Mouse (Mus musculus): ENCODE measurements around the gene Dnm3. TPM values are rescaled to one million over a fixed set of nuclear protein-coding genes. Genes with fewer than 3 reads are reported as not detected.

Gene Dnm3
- 1 to 10 TPM; 5.3 to 8.6 TPM for total RNA-seq (2021)
- long read RNA-seq, experiment 1, partial matches to known transcripts: 4 of 8 reads
- long read RNA-seq, experiment 1, other reads (novel, unspliced or antisense): 4 of 8 reads
- long read RNA-seq, experiment 2, partial matches to known transcripts: 10 of 14 reads
- long read RNA-seq, experiment 2, other reads (novel, unspliced or antisense): 4 of 14 reads

- intact Hi-C loops (cut with DNase I): no loop called here
These were observed at the start of gene Dnm3 for GRCm38 (mm10) chr1:162477246-162478209. Dnm3 (minus strand) TSS chr1:162478034.

DNA sequence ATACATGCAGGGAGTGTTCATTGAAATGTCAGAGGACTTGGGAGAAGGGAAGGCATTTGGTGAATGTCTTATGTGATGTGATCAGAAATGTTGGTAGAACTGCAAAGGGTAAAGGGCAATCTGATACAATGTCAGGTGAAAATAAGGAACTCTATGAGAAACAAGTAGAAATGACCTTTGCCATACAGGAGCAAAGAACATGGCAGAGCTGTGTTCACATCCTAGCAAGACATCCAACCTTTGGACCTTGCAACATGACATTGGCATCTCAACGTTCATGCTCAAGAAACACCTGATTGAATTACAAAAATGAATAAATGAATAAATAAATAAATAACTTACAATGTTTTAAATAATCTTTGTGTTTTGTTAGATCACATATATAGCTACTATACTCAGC lies 37.3 kb upstream of the Dnm3 start:
- intact Hi-C loops (cut with DNase I): no loop called here
- DNase-seq: no peak

More at GRCm38 (mm10) chr1:162477246-162478209, at the start of gene Dnm3:
- peak; percentile 78 to 79 for DNase-seq

GRCm38 (mm10) chr1:162510013-162510356 lies 32.2 kb upstream of the Dnm3 start:
- intact Hi-C loops (cut with DNase I): no loop called here
- DNase-seq: no peak

GRCm38 (mm10) chr1:162509329-162510012 lies 31.6 kb upstream of the Dnm3 start:
- peak; percentile 36 to 54 for DNase-seq
- intact Hi-C loops (cut with DNase I): no loop called here

GRCm38 (mm10) chr1:162508211-162509005 lies 30.6 kb upstream of the Dnm3 start:
- no peak for DNase-seq
- intact Hi-C loops (cut with DNase I): no loop called here

- no peak for DNase-seq
- intact Hi-C loops (cut with DNase I): no loop called here
These were observed 28.7 kb upstream of the Dnm3 start for GRCm38 (mm10) chr1:162506516-162506915.

GRCm38 (mm10) chr1:162505649-162506048 lies 27.8 kb upstream of the Dnm3 start:
- intact Hi-C loops (cut with DNase I): no loop called here
- DNase-seq: no peak

DNA sequence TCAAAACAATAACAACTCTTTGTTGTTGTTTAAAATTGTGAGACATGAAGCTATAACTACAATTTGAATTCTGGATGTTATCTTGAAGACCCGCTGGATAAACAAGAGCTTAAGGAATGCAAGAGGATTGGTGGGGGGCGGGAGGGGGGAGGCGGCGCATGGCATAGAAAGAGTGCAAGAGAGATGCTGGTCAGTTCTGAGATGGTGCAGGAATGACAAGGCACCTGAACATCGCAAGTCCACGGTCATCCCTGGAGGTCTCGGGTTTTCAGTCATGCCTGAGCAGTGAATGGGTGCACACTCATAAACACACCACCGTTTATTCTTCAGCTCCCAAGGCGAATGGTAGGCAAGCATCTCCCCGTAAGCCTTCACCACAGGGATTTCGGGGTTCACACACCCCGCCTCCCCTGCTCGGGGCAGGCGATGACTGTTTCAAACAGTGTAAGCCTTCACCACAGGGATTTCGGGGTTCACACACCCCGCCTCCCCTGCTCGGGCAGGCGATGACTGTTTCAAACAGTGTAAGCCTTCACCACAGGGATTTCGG lies 1.2 kb downstream of the Dnm3 start:
- intact Hi-C loops (cut with DNase I): no loop called here
- DNase-seq: no peak

GRCm38 (mm10) chr1:162472949-162473348 lies 4.9 kb downstream of the Dnm3 start:
- intact Hi-C loops (cut with DNase I): no loop called here
- no peak for DNase-seq

DNA sequence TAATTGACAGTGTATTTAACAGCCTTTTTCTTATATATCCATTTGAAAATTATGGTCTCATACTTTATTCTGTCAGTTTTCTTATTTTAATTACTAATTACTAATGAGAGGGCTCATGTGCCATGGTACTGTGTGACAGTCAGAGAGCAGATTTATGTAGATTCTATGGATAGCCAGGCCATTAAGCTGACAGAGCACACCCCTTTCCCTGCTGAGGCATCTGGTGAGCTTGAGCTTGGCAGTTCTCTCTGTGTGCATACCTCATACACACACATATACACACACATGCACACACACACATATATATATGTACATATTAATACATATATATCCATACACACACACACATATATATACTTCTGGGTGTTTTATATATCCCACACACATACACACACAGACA lies 6.7 kb downstream of the Dnm3 start:
- intact Hi-C loops (cut with DNase I): no loop called here
- DNase-seq: no peak

DNA sequence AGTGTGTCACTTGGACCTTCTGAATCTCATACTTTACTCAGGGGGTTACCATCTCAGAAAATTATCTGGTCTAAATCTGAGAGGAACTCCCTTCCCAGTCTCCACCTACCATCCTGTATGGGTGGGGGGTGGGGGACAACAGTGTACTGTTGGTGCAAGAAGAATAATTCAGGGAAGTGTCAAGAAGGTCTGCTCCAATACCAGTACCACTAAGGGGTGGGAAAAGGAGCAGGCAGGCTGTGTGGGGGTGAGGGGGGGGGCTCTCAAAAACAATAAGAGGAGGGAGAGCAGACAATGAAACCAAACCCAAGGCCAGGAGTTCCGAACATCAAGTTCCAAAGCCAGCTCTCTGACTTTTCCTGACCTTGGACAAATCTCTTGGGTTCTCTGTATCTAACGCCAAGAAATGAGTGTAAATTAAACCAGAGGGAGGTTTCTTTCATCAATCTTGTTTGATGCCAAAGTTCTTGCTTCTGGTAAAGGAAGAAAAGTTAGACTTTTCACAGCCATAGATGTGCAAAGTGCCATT lies 8.0 kb downstream of the Dnm3 start:
- intact Hi-C loops (cut with DNase I): no loop called here
- no peak for DNase-seq

DNA sequence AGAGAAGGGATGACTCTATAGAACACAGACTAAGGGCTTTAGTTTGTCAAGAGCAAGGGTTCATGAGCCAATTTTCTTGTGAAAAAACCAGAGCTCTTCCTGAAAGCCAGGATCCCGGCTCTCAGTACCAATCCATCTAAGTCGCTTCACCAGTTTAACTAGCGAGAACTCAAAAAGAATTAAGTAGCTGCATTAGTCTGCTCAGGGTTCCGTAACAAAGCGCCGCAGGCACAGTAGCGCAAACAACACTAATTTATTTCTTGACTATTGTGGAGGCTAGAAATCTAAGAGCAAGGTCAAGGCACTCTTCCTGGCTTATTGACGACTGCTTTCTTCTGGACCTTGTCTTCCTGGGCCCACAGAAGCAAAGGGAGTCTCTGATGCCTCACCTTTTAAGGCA lies 14.2 kb downstream of the Dnm3 start:
- no peak for DNase-seq

DNA sequence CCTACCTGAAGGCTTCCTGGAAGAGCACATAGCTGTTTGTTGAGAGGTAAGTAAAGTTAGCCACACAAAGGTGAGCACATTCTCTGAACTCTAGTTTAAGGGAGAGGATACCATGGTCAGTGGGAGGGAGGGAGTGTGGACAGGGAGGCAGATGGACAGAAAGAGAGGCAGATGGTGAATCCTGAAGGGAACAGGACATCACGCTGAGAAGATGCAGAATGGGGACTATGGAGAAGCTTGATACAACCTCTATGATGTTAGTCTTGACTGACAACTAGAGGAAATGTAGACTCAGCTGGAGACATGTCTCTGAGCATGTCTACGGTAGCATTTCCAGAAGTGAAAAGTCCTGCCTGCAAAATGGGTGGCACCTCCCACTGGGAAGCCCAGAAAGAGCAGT lies 19.1 kb downstream of the Dnm3 start:
- DNase-seq: no peak
- intact Hi-C loops (cut with DNase I): no loop called here

More for the DNA sequence above, 14.2 kb downstream of the Dnm3 start:
- intact Hi-C loops (cut with DNase I): no loop called here

- no peak for DNase-seq
- intact Hi-C loops (cut with DNase I): no loop called here
These were observed 21.0 kb downstream of the Dnm3 start for GRCm38 (mm10) chr1:162456861-162457260.

- DNase-seq: no peak
- intact Hi-C loops (cut with DNase I): no loop called here
These were observed 21.4 kb downstream of the Dnm3 start for GRCm38 (mm10) chr1:162456406-162456805.

- no peak for DNase-seq
- intact Hi-C loops (cut with DNase I): no loop called here
These were observed 24.3 kb downstream of the Dnm3 start for GRCm38 (mm10) chr1:162453578-162453977.

DNA sequence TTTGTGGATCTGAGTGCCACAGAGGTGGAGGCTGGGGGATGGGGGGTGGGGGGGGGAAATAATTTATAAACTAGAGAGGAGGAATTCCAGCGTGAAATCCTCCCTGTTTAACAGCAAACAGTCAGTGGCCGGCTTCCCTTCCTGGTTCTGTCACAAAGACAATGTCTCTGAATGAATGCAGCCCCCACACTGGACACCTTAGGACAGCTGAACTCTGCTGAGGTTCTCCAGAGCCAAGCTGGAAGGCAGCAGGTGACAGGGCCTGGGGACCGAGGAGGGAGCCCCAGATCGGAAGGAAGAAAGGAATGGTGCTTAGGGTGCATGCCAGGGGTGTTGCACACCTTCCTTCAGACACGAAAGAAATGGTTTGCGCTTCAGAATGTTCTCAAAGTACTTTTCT lies 24.8 kb downstream of the Dnm3 start:
- DNase-seq: no peak
- intact Hi-C loops (cut with DNase I): no loop called here

DNA sequence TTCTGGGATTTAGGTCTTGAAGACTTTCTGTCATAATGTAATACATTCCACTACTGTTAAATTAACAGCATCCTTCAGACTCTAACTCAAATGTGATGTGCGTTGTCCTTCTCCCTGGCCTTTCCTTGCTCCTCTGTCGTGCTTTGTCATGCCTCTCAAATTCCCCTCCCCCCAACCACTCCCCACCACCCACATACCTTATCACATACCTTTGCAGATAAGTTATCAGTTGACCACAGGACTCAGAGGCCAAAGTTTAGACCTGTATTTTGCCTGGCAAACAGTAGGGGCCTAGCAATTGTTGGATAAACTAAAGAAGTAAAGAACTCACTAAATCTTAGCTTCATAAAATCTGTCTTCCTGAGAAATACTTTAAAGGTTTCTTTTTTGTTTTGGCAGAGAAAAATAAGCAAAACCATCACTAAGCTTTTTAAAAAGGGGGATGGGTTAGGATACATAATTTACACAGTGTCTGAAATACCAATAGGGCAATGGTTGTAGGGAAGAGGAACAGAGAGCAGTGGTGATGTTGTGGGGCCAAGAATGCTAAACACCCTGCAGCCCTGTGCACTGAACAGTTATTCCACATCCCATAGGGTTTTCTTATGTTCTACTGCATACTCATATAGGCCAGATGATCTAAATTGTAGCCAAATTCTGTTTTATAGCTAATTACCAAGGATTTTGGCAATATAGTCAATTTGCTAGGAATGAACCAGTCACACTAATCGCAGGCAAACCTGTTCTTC lies 28.5 kb downstream of the Dnm3 start:
- intact Hi-C loops (cut with DNase I): no loop called here
- DNase-seq: no peak

DNA sequence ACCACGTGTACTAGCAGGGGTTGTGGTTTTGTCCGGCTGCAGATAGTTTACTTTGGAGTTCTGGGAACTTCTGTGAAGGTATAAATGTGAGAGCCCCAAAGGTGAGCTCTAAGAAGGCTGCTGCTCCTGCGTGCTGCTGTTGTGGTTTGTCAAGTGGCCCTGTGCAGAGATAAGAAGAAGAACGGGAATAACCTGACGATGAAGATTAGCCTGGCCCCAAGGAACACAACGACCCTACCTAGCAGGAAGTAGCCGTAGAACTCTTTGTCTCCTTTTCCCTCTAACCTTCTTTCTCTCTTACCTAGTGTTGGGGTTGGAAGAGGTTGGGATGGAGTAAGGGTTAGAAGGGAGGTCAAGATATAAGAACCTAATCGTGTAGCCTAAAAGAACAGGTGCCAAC lies 33.0 kb downstream of the Dnm3 start:
- intact Hi-C loops (cut with DNase I): no loop called here
- DNase-seq: no peak

All from gastrocnemius, postnatal 36 days (tissue).